Mouse (Mus musculus): ENCODE measurements around the gene Nrarp.

DNA sequence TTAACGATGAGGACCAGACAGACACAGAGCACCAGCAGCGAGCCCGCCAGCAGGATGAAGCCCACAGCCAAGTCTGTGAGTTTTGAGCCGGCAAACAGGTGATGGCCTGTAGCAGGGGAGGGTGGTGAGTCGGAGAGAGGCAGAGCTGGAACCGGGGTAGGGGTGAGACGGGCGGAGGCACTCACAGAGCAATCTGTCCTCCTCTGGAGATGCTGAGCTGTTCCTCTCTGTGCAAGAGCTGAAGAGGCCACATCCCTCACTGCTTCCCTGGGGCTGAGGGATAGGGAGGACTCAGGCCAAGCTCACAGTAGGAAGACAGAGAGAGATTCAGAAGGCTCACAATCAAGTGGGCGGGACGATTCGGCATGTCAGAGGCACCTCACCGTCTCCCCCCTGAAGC is 50.5 kb downstream of the Nrarp start:
- TF ChIP-seq CTCF (IDR thresholded peaks at IDR 0.05; ENCODE audit: insufficient read depth, low read depth, low read length) (no peak), POLR2A (IDR thresholded peaks at IDR 0.05; ENCODE audit: insufficient read depth, low read depth, low read length) (no peak)
